Mouse (Mus musculus): ENCODE measurements around the gene Tnfsf10. TPM values are rescaled to one million over a fixed set of nuclear protein-coding genes. Genes with fewer than 3 reads are reported as not detected.

Tnfsf10 gene
- total RNA-seq, 2 experiments from 2014 or later, result 4.7 to 4.8 TPM

DNA sequence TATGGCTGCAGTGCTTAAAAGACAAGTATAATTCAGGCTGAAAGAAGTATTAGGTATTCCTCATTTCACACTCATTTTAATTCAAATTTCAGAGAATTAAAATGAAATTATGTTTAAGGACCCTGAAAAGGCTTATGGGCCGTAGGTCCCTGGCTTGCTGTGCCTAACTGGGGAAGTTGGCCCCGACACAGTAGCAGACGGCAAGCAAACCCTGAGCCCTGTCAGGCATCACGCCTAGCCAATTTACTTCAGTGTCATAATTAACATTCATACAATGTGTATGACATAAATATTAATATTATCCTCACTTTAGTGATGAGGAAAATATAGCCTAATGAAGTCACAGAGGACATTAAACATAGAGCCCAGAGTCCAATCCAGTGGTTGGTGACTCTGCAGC is 16.4 kb upstream of the Tnfsf10 start:
- no peak for DNase-seq
- intact Hi-C loops (cut with DNase I), result no loop called here

GRCm38 (mm10) chr3:27302339-27303022 is 14.3 kb upstream of the Tnfsf10 start:
- intact Hi-C loops (cut with DNase I), result no loop called here

DNA sequence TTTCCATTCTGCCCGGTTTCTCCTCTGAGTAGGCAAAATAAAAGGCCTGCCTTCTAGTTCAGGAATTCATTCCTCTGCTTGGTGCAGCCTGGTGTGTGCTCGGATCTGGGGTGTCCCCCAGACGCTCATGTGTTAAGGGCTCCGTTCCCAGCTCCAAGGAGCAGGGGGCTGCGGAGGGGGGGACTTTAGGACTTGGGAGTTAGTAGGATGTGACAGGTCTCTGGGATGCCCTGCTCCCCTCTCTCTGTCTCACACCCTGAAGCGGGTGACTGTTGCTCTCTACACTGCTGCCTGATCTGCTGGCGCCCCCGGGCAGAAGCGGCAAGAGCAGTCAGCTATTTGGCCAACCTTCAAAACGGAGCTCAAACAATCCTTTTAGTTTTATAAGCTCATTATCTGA is 10.0 kb upstream of the Tnfsf10 start:
- intact Hi-C loops (cut with DNase I), result no loop called here
- no peak for DNase-seq

More at GRCm38 (mm10) chr3:27302339-27303022, 14.3 kb upstream of the Tnfsf10 start:
- DNase-seq, result no peak

DNA sequence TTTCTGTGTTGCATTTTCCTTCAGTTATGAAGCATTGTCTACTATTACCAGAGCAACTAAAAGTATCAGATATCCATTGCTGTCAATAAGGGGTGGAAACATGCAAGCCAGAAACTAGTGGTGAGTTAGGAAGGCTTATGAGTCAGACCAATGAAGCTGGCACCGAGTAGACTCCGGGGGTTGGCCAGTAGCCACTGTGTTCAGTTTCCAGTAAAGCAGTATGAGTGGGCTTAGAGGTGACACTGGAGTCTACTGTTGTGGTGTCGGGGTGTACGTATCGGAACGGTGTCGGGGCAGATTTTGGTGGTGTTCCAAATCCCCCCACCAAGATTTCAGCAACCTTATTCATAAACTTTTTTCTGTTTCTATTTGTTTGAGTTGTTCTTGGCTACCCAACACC is 5.9 kb upstream of the Tnfsf10 start:
- intact Hi-C loops (cut with DNase I), result no loop called here
- DNase-seq, result peak; percentile 48

- intact Hi-C loops (cut with DNase I), result no loop called here
- DNase-seq, result no peak
These were observed 5.4 kb upstream of the Tnfsf10 start for GRCm38 (mm10) chr3:27311475-27311874.

- intact Hi-C loops (cut with DNase I), result no loop called here
- DNase-seq, result no peak
These were observed 2.2 kb upstream of the Tnfsf10 start for GRCm38 (mm10) chr3:27314506-27315164.

DNA sequence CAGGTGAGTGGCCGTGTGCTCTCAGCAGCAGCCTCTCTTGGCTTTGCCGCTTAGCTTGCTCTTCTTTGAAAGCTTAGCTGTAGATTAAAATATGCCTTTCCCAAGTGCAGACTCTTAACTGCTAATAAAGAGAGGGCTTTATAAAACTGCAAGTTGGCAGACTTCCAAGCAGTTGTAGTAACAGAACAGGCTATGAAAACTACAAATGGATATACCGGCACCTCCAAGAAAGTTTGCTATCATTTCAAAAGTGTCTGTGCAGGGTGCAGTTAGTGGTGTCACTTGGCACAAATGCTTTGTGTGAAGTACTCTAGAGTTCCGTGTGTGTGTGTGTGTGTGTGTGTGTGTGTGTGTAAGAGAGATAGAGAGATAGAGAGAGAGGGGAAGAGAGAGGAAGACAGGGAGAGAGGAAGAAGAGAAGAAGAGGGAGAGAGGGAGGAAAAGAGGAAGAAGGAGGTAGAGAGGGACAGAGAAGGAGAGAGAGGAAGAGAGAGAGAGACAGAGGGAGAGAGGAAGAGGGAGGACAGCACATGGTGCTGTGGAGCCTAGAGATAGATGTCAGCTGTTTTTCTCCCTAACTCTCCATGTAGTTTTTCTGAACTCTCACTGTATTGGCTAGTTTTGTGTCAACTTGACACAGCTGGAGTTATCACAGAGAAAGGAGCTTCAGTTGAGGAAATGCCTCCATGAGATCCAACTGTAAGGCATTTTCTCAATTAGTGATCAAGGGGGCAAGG is 628 bp downstream of the Tnfsf10 start:
- no peak for DNase-seq
- intact Hi-C loops (cut with DNase I), result no loop called here

GRCm38 (mm10) chr3:27319650-27320049 is 2.8 kb downstream of the Tnfsf10 start:
- no peak for DNase-seq
- intact Hi-C loops (cut with DNase I), result loop anchor here (5.0 kb wide), 1 partner anchor 37 kb away; no protein-coding TSS in a partner anchor

GRCm38 (mm10) chr3:27320613-27321495 is 4.0 kb downstream of the Tnfsf10 start:
- no peak for DNase-seq
- intact Hi-C loops (cut with DNase I), result loop anchor here (5.0 kb wide), 1 partner anchor 39 kb away; no protein-coding TSS in a partner anchor

GRCm38 (mm10) chr3:27322591-27322990 is 5.8 kb downstream of the Tnfsf10 start:
- intact Hi-C loops (cut with DNase I), result loop anchor here (5.0 kb wide), 1 partner anchor 40 kb away; no protein-coding TSS in a partner anchor
- DNase-seq, result no peak

DNA sequence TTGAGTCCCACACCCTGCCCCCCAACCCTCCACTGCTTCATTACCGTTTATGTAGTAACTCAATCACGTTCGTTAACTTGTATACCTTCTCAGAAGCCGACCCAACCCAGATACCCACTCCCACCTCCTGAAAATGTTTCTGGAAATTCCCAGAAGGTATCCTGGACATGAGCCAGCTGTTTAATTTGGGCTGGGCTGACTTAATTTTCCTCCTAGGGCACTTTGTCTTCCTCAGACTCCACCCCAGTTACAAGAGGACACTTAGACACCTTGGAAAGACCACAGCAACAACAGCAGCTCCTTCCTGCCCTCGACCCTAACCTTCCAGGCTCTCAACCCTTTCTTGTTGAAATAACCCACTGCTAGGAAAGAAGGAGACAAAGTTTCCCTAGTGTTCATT is 6.7 kb downstream of the Tnfsf10 start:
- no peak for DNase-seq
- intact Hi-C loops (cut with DNase I), result loop anchor here (5.0 kb wide), 1 partner anchor 41 kb away; no protein-coding TSS in a partner anchor

- no peak for DNase-seq
- intact Hi-C loops (cut with DNase I), result no loop called here
These were observed 9.9 kb downstream of the Tnfsf10 start for GRCm38 (mm10) chr3:27326633-27327191.

DNA sequence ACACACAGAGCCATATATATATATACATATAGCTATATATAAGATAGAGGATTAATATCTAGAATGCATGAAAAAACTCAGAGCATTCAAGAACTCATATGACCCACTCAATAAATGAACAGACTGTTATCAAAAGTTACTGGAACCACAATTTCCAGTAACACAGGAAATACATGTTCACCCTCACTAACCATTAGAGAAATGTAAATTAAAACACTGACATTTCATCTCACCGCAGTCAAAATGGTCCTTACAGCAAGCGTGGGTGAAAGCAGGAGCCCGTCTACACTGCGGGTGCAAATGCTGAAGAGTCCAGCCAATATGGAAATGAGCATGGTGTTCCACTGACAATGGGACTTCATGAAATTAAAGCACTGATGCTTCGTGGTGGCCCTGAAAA is 13.9 kb downstream of the Tnfsf10 start:
- intact Hi-C loops (cut with DNase I), result no loop called here
- DNase-seq, result no peak

DNA sequence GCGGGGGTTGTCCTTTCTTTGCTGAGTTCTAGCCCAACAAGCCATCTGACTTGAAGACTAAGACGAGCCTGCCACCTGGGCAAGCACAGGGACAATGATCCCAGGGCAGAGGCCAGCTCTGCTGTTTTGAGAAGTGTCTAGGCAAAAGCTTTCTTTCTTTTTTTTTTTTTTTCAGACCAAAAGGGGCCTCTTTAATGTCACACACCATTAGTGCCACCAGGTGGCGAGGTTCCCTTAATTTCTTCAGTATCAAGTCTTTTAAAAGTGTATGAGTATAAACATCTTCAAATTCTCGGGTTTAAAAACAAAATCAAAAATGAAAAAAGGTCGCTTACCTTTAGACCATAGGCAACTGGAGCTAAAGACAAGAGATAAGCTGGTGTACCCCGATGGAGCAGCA is 21.6 kb downstream of the Tnfsf10 start:
- intact Hi-C loops (cut with DNase I), result no loop called here

DNA sequence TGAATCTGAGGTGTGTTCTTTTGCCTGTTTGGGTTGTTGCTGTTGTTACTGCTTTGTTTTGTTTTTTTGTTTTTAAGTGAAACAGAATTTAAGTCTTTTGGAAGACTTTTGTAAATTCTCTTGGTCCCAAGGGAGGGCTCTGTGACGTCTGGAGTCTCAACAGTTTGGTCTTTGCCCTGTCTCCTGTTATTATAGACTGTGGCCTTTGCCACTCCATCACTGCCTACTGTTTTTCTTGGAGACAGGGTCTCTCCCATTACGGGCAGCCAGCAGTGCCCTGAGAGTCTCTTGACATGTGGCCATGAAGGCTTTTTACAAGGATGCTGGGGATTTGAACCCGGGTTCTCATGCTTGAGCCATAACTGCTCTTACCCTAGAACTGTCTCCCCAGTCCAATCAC is 22.1 kb downstream of the Tnfsf10 start:
- DNase-seq, result no peak
- intact Hi-C loops (cut with DNase I), result no loop called here

More for the DNA sequence above, 21.6 kb downstream of the Tnfsf10 start:
- DNase-seq, result no peak

GRCm38 (mm10) chr3:27340757-27341156 is 23.9 kb downstream of the Tnfsf10 start:
- intact Hi-C loops (cut with DNase I), result no loop called here
- DNase-seq, result no peak

- no peak for DNase-seq
- intact Hi-C loops (cut with DNase I), result no loop called here
These were observed 25.6 kb downstream of the Tnfsf10 start for GRCm38 (mm10) chr3:27342462-27342861.

DNA sequence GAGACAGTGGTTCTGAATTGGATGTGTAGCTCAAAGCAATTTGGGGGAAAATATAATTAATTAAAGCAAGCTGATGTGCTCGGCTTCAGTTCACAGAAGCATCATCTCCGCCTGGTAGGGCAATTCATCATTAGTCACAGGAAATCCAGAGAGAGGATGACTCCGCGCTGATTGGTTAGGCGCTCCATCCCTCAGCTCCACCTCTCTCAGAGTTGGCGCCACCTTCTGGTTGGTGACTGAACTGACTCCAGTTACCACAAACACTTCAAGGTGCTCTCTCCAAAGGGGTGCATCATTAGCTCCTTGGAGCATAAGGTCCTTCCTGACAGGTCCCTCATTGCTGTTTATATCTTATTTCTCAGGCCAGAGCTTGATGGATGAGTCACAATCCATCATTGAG is 28.7 kb downstream of the Tnfsf10 start:
- DNase-seq, result peak; percentile 17 to 23
- intact Hi-C loops (cut with DNase I), result loop anchor here (2.0 kb wide), 1 partner anchor 75 kb away; no protein-coding TSS in a partner anchor

- no peak for DNase-seq
- intact Hi-C loops (cut with DNase I), result no loop called here
These were observed 31.6 kb downstream of the Tnfsf10 start for GRCm38 (mm10) chr3:27348462-27348861.

GRCm38 (mm10) chr3:27351105-27351504 is 34.3 kb downstream of the Tnfsf10 start:
- intact Hi-C loops (cut with DNase I), result no loop called here
- no peak for DNase-seq

All from gastrocnemius, postnatal 36 days (tissue).